Mouse (Mus musculus) NIH3T3 (cell line): ENCODE measurements at regions not wholly inside any gene's neighbourhood (a gene's known extent, or its start where the extent isn't known, plus 50 kb on each side); places are given as distances from the start of the nearest gene placed in this dataset.

Experiments
- DNase-seq: peaks from one replicate; pipeline ENCODE4 v3.0.0-alpha.2; 2012; ENCODE audit warnings: low read depth

DNA sequence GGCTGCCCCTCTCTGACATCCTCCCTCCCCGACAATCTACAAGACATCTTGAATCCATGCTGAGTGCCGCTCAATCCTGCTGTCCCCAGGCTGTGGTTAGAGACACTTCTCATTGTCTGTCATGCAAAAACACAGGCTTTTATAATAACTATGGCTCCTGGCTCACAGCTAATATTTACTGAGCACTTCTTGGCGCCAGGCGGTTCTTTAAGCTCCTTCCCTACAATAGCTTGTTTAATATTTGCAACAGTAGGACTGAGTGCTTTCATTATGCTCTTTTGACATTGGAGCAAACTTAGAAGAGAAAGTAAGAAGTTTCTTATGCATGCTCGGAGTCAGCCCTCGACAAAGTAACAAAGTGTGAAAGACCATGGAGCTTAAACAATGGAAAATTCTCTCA lies 151.6 kb upstream of the Irx6 start:
- DNase-seq: no peak

DNA sequence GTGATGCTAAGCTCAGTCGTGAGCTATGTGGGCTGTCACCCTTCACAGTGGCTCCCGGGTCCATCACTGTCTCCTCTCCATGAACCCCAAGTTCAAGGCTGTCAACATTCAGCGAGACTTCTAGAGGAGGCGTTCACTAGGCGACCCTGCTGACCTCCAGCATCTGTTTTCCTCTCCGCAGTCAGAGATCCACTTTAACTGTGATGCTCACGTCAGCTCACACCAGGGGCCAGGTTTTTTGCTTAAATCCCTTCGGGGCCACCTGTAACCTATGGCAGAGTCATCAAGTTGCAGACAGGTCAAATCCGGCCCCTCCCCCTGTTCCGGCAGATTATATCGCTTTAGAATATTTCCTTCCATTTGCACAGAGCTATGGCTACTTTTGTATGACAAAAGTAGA lies 144.3 kb upstream of the Irx6 start:
- DNase-seq: no peak

DNA sequence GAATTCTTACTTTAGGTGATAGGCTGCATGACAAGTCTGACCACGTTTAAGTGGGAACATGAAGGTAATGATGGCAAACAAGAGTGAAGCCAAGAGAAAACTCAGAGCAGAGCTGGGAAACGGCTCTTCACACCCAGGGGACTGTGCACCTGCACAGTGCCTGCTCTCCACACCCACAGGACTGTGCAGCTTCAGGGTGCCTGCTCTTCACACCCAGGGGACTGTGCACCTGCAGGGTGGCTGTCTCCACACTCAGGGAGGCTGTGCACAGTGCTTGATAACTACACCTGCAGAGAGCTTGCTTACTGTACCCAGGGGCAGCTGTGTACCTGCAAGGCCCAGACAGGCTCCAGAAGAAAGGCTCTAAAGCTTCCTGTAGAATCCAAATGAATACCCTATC lies 133.5 kb upstream of the Irx6 start:
- no peak for DNase-seq

DNA sequence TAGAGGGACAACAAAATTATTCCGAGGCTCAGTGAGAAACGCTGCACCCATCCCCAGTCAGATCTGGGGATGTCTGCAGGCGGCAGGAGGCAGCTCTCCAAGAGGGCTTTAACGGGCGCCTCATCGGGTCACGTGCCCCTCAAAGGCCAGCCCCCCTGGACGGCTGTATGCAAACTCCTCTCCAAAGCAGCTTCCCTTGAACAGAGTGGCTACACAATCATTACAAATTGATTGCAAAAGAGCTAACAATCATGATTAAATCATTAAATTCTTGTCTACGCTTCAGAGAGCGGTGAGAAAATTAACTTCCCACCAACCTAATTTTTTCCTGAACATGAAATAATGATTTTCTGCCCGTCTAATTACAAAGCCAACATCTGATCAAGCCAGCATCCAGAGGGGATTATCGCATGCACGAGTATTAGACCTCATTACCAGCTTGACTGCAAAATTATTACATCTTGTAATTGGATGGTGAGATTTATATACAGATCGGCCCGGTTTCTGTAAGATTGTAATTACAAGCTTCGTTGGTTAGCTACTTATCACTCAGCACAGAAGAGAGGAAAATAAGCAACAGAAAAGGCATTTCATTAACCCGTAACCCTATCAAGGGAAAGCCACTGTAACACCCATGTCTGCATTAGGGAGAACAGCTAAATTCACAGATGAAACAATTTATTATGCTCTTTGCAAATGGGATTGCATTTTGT lies 128.6 kb upstream of the Irx6 start:
- no peak for DNase-seq

DNA sequence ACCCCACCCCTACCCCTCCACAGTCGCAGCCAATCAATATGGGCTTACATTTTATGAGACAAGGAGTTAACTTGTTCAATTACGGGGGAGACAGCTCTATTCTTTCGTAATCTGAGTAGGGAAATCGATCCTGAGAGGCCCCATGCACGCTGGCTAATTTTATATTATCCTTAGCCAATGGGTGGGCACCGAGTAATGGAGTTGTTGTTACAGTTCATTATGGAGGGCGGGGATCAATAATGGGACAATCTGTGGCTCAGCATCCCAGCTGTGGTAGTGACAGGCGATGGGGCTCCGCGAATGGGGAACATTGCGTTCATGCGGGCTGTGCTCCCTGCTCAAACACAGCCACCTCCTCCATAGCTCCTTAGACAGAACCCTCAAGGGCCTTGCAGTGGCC lies 118.9 kb upstream of the Irx6 start:
- no peak for DNase-seq

DNA sequence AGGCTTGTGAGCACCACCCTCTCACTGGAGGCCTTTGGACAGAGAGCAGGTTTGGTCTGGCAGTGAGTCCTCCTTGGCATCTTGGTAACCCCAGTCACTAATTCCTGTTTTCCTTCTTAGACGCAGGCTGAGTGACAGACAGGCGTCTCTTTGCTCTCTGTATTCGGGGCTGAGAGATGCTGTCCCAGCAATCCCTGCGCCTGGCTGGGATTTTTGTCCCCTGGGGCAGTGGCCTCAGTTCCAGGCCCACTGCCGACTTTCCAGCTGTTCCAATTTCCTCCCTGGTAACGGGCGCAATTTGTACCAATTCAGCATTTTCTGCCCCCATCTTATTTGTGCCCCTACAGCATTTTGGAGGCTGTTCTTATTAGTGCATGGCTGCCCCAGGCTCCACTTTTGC lies 118.5 kb upstream of the Irx6 start:
- no peak for DNase-seq

DNA sequence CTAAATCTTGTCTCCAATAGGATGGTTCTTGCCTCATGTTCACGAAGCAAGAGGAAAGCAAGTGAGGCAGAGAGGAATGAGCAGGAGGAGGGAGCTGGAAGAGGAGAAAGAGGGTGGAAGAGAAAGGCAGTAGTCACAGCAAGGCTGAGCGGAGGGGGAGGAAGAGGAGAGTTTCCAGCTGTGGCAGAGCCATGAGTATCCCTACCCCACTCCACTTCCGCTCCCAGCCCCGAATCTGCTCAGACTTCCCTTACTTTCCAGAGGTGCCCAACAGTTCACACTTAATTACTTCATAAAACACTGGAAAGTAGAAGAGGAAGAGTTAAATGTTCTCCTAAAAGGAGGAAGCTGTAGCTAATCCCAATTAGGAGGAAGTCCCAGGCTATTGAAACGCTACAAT lies 111.6 kb upstream of the Irx6 start:
- no peak for DNase-seq

DNA sequence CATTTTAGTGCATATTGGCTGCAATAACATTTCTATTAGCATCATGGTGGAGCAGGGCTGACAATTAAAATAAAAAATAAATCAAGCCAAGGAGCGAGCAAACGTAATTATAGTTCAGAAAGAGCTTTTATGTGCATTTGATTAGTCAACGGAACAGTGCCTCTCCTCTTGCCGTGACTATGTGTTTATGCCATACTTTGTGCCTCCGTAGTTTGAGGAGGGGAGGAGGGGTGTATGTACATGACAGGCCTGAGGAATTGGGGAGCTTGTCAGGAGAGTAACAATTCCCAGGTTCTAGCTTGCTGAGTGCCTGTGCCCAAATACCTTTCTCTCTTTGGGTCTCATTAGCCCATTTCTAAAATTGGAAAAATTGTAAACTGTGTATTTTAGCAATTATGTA lies 111.1 kb upstream of the Irx6 start:
- no peak for DNase-seq

DNA sequence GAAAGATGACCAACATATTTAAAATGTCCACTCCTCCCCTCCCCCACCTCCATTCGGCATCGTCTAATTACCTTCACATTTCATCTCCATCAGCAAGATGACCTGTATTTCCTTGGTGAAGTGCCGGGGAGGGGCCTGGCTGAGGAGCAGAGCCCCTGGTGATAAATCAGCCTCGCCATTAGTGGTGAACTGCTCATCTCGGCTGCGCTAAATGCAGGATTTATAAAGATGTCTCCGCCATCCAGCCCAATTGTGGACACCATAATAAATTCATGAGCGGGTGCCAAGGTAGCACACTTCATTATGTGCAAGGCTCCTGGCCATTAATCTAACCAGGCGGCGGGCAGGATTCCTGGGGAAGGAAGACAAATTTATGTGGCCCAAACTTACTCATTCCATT lies 104.4 kb upstream of the Irx6 start:
- no peak for DNase-seq

DNA sequence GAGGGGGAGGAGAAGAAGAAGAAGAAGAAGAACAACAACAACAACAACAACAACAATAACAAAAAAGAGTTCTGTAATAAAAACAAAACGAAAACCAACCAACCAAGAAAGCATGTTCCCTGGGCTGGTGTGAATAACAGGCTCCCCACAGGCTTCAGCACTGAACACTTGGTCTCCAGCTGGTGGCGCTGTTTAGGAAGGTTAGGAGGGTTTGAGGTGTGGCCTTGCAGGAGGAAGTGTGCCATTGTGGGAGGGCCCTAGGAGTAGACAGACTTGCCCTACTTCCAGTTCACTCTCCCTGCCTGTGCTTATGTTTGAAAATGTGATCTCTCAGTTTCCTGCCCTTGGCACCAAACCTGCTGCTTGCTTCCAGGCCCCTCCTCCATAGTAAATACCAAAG lies 94.6 kb upstream of the Irx6 start:
- no peak for DNase-seq

DNA sequence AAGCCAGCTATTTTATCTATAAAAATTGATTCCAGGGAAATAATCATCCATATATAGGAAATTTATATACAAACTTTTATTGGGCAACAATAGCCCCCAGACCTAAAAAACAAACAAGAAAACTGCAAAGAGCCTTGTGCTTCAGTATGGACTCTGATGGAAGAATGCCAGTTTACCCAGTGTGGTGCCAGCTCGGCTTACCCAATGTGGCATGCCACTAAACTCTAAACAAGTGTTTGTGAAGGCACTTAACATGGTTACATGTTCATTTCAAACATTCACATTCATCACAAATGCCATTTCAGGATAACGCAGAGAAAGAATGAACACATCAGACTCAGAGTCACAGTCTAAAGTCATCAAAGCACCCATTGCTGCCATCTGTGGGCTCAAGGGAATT lies 93.0 kb upstream of the Irx6 start:
- no peak for DNase-seq

DNA sequence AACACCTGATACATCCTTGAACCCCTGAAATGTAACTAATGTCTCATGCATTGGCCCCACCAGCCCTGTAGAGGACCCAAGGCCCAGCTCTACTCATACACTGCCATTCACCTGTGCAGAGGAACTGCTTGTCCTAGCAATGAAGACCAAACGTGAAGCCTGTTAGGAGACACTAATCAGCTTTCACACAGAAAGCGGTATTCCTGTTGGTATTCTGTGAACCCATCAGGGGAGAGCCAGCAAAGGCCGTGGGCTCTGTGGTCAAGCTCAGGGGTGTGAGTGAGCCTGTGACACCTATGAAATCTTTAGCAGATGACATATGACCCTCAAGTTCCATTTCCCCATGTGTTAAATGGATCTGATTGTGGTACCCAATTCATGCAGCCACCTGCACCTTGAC lies 73.3 kb upstream of the Irx6 start:
- DNase-seq: no peak

DNA sequence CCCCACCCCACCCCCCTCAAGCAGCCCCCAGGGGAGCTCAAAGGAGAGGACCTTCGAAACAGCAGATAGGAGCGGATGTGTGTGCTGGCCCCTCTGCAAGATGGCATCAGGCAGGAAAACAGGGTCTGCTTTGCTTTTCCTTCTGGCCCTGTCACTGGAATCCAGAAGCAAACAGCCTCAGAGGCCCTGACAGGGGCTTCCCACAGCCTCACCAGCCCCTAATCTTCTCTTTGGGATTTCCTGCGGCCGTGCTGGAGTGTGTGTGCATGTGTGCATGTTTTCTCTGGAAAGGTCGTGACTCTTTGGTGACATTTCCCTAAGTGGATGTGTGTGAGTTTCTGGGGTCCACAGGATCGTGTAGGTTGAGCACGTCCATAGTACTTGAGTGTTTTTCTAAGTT lies 71.1 kb upstream of the Irx6 start:
- DNase-seq: no peak

DNA sequence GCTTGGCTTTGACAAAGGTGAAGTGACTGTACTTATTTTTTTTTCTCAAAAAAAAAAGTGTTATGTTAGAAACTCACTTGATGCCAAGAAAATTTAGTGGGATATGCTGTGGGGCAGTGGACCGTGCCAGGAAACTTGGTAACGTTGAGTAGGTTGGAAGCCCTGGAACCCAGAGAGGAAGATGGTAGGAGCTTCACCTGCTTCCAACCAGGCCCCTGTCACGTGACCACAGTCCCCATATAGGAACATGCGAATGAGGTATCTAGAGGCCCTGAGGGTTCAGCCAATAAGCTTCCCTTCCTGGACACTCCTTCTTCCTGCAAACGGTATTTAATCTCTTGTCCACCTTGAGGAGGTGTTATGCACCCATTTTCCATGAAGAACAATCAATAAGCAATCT lies 68.5 kb upstream of the Irx6 start:
- DNase-seq: no peak

DNA sequence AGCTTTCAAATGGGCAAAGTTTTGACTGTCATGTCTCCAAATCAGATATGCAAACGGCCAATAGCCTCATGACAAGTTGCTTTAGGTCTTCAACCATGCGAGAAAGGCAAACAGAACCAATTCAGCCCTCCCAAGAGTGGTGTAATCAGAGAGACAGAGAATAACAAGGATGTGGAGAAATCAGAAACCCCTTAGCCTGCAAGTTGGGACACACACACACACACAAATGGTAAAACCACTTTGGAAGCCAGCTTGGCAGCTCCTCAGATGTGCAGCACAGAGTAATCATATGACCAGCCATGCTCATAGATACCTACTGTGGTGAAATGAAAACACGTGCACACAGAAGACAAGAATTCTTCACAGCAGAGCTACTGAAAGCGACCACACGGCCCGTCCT lies 66.5 kb upstream of the Irx6 start:
- no peak for DNase-seq

DNA sequence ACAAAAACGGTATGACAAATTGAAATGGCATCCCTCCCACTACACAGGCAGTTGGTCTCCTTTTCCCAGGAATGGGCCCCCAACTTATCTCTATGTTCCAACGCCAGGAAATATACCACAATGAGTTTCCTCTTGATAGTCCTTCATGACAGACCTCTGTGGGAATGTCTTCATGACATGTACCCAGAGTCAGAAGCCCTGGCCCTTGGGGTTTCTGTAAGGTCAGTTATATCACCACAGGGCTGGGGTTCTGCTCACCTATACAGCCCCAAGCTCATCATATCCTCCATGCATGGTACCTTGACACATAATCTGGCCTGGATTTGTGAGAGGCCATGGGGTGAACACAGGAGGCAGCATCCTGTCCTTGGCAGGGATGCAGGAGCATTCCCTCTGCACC lies 64.2 kb upstream of the Irx6 start:
- no peak for DNase-seq

DNA sequence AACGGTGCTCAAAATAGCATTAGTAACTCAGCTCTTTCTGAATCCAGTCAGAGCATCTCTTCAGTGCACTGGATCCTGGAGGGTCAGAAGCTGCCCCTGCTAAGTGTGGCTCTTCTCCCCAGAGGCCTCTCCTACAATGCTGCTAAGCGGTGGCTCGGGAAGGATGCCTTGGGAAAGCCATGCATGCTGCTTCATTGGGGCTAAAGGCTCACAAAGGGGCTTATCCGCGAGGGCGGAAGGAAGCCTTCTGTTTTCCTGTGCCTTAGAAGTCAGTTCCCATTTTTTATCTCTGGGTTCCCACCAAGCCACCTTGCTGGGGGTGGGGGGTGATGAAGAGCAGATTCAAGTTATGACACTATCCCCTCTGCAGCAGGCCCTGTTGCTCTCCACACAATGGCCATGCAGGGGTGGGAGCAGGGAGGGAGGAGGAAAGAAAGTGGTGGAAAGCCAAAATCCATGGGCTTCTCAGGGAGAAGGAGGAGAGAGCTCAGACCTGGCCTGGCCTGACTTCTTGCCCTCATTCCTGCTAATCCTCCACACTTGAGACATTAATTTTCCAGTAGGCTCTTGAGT lies 63.5 kb upstream of the Irx6 start:
- DNase-seq: no peak

DNA sequence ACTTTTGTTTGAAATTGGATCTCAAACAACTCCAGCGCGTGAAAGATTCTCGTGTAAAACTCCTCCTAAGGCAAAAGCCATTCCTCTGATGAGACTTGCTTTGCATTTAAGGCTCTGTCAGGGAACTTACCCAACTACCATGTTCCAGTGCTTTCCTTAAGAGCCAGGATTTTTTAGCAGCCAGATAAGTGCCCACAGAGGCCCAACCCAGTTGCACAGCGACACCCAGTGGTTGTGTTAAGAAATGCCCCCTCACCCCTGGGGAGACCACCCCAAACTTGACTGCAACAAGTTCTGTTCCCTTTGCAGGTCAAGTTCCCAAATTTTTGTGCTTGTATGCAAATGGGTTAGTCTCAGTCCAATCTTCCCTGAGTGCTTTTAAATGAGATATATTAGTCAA lies 60.6 kb upstream of the Irx6 start:
- peak; percentile 54 for DNase-seq

DNA sequence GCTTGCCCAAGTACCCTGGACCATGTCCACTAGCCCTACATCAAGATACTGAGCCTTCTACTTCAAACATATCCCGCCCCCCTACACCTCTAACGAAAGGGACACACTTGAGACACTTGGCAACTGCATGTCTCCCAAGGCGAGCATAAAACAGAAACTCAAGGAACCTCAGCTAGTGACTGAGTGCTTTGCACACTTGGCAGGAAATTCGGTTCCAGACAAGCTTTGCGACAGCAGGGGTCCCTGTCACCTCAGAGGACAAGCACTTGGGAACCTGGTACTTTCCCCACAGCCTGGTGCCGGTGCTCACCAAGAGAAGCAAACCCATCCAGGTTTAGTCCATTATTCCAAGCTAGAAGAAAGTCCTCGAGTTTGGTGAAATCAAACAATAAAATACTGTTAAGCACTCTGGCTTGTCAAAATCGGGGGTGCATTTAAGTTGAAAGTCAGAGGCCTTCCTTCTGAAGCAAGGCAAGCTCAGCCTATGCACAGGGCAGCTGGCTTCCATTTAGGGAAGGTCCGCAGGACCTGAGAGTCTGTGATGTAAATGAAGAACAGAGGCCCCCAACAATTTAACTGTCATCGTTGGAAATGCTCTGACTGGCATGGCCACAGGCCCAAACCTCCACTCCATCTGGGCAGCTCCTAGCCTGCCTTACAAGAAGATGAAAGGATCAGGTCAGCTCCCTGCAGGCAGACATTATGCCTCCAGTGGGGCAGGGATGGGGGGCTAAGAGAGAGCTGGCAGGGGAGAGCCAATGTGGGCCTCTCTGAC lies 57.6 kb upstream of the Irx6 start:
- no peak for DNase-seq

DNA sequence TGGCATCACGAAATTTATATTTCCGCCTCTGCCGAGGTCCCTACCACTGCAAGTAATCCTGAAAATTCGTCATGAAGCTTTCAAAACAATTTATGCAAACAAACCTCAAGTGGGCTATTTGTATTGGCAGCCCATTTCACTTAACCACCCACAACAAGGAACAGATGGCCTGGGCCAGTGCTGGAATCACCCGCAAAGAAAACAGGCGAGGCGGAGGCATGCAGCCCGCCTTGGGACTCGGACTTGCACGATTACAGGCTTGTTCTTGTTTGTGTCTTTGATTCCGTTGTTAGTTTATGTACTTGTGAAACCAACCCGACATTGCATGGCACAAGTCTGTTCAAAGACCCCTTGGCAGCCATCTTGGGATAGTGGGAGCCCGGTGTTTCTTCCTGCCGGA lies 55.8 kb upstream of the Irx6 start:
- DNase-seq: peak; percentile 29
